Mouse (Mus musculus) heart, adult 2 months (tissue): Measurements from ENCODE around the gene Plch2. TPM values are rescaled to one million over a fixed set of nuclear protein-coding genes. Genes with fewer than 3 reads are reported as not detected.

ENCODE experiments used
- DNase-seq, 2 experiments: peaks; one replicate each; pipeline ENCODE4 v3.0.0; 2021
- H3K27ac ChIP-seq: fragments of 200-600 bp; 2 replicates; pipeline ENCODE4 v1.8.1; 2022
- H3K27me3 ChIP-seq: fragments of 200-500 bp; 2 replicates; pipeline ENCODE4 v1.6.1; 2012; ENCODE audit warnings: mild to moderate bottlenecking, low read length, inconsistent platforms, mixed read lengths; ENCODE audit not compliant: control insufficient read depth, insufficient read depth
- H3K36me3 ChIP-seq: fragments of 200-500 bp; 2 replicates; pipeline ENCODE4 v1.6.1; 2012; ENCODE audit warnings: low read length, inconsistent platforms; ENCODE audit not compliant: control insufficient read depth, insufficient read depth
- H3K4me1 ChIP-seq: fragments of 200-500 bp; 2 replicates; pipeline ENCODE4 v1.6.1; 2011; ENCODE audit warnings: low read length; ENCODE audit not compliant: control insufficient read depth, insufficient read depth
- H3K4me3 ChIP-seq: fragments of 200-600 bp; 2 replicates; pipeline ENCODE4 v1.8.1; 2022
- H3K79me2 ChIP-seq: fragments of 200-500 bp; replicated peaks from 2 replicates; pipeline ENCODE4 v1.6.1; 2012; ENCODE audit warnings: mild to moderate bottlenecking, inconsistent platforms, low read length, moderate library complexity, mixed read lengths; ENCODE audit not compliant: control insufficient read depth, insufficient read depth
- H3K9ac ChIP-seq: fragments of 200-500 bp; 2 replicates; pipeline ENCODE4 v1.6.1; 2012; ENCODE audit warnings: low read depth, mild to moderate bottlenecking, control low read depth, inconsistent platforms, low read length, mixed read lengths
- CTCF ChIP-seq: fragments of 200-600 bp; IDR thresholded peaks from 2 replicates; pipeline ENCODE4 v1.8.1; 2022; ENCODE audit warnings: antibody characterized with exemption, mild to moderate bottlenecking, moderate library complexity
- EP300 ChIP-seq: fragments of 200-500 bp; IDR thresholded peaks from 2 replicates; pipeline ENCODE4 v1.6.1; 2011; ENCODE audit warnings: low read depth, low read length, control low read depth; ENCODE audit not compliant: insufficient read depth
- POLR2A ChIP-seq: fragments of 200-500 bp; IDR thresholded peaks from 2 replicates; pipeline ENCODE4 v1.6.1; 2011; ENCODE audit warnings: mild to moderate bottlenecking, low read depth, low read length, control low read depth; ENCODE audit not compliant: insufficient read depth
- WGBS: fragments of 180-500 bp; shearing (Covaris S2); methylation state at CpG from one replicate; pipeline ENCODE4 v1.1.7; 2018; 5-methylcytosine and 5-hydroxymethylcytosine counted together
- intact Hi-C: fragments of 180-260 bp; cut with DNase I; formaldehyde crosslinking; loops from one replicate; pipeline ENCODE4 v1.15.1; 2025
- long read RNA-seq: library from polyadenylated mRNA; stranded (forward); transcript quantifications from one replicate; pipeline ENCODE4 v2.0.0, GENCODE M21; 2021
- polyA plus RNA-seq: library from polyadenylated mRNA; depleted of rRNA; stranded (reverse); fragments of >200 nt; gene quantifications from 2 replicates; pipeline ENCODE4 v1.2.3, GENCODE M21; 2012; rRNA removed
- total RNA-seq, 2 experiments: library from RNA; stranded (reverse); gene quantifications; 2 replicates each; pipeline ENCODE4 v1.2.3; 2021

The Plch2 gene
- total RNA-seq (not detected), polyA plus RNA-seq (0.06 and 1.1 TPM in 2 replicates)
- long read RNA-seq: 0 reads

GRCm38 (mm10) chr4:155056724-155057123 lies at the start of gene Plch2:
Plch2 (minus strand) TSS chr4:155056784.
- Histone ChIP-seq H3K9ac (no peak within 1 kb of the TSS), H3K79me2 (no peaks in the 10 kb centered on the region), H3K4me1 (no peaks in the 10 kb centered on the region), H3K36me3 (no peaks in the 10 kb centered on the region), H3K27ac (no peak within 1 kb of the TSS), H3K27me3 (no peaks in the 10 kb centered on the region), H3K4me3 (no peak within 1 kb of the TSS)
- intact Hi-C loops: no loop called here
- DNase-seq: no peak
- 64% methylated on average over 10 of the region's 10 CpGs for WGBS
- TF ChIP-seq POLR2A (no peak), EP300 (no peak), CTCF (no peak)

- Histone ChIP-seq H3K27ac (no peak overlapping the region), H3K79me2 (no peaks in the 10 kb centered on the region), H3K4me1 (no peaks in the 10 kb centered on the region; the same call in 1 of the 2 replicates), H3K27me3 (no peaks in the 10 kb centered on the region), H3K36me3 (no peaks in the 10 kb centered on the region), H3K4me3 (no peak overlapping the region), H3K9ac (no peak overlapping the region)
- TF ChIP-seq EP300 (no peak), CTCF (no peak), POLR2A (no peak)
- 65% methylated on average over 4 of the region's 4 CpGs for WGBS
- DNase-seq: no peak
- intact Hi-C loops: no loop called here
These were observed 42.0 kb upstream of the Plch2 start for GRCm38 (mm10) chr4:155098572-155098971.

- no peak overlapping the region for H3K27ac ChIP-seq
- H3K27me3 ChIP-seq: no peaks in the 10 kb centered on the region
- TF ChIP-seq POLR2A: no peak
- TF ChIP-seq CTCF: no peak
- no peak for TF ChIP-seq EP300
- no peaks in the 10 kb centered on the region for H3K36me3 ChIP-seq
- no peaks in the 10 kb centered on the region; the same call in 1 of the 2 replicates for H3K4me1 ChIP-seq
- H3K79me2 ChIP-seq: no peaks in the 10 kb centered on the region
- no peak overlapping the region for H3K9ac ChIP-seq
- intact Hi-C loops: no loop called here
- DNase-seq: no peak
- 85% methylated on average over 6 of the region's 6 CpGs for WGBS
- no peak overlapping the region for H3K4me3 ChIP-seq
These were observed 40.9 kb upstream of the Plch2 start for GRCm38 (mm10) chr4:155097452-155097851.

GRCm38 (mm10) chr4:155095967-155096366 lies 39.4 kb upstream of the Plch2 start:
- WGBS: 90% methylated on average over 8 of the region's 8 CpGs
- Histone ChIP-seq H3K4me1 (no peaks in the 10 kb centered on the region; the same call in 1 of the 2 replicates), H3K27me3 (no peaks in the 10 kb centered on the region), H3K27ac (no peak overlapping the region), H3K36me3 (no peaks in the 10 kb centered on the region), H3K79me2 (no peaks in the 10 kb centered on the region), H3K9ac (no peak overlapping the region), H3K4me3 (no peak overlapping the region)
- intact Hi-C loops: loop anchor here (1.0 to 2.0 kb wide), 3 partner anchors 33 to 212 kb away; partner anchors contain the start of gene Faap20
- TF ChIP-seq CTCF: no peak
- TF ChIP-seq EP300: no peak
- no peak for TF ChIP-seq POLR2A
- no peak for DNase-seq

GRCm38 (mm10) chr4:155095238-155095900 lies 38.8 kb upstream of the Plch2 start:
- DNase-seq: peak; percentile 79 to 86
- no peak overlapping the region for H3K27ac ChIP-seq
- H3K27me3 ChIP-seq: no peaks in the 10 kb centered on the region
- no peak overlapping the region for H3K4me3 ChIP-seq
- H3K4me1 ChIP-seq: no peaks in the 10 kb centered on the region; the same call in 1 of the 2 replicates
- 30% methylated on average over 8 of the region's 8 CpGs for WGBS
- intact Hi-C loops: loop anchor here (1.0 to 2.0 kb wide), 3 partner anchors 33 to 213 kb away; partner anchors contain the start of gene Faap20
- no peaks in the 10 kb centered on the region for H3K36me3 ChIP-seq
- 0 out of 2 replicates have a peak, but pooled peaks have one; percentile 31 for TF ChIP-seq POLR2A
- no peak; the same call in 1 of the 2 replicates for TF ChIP-seq CTCF
- TF ChIP-seq EP300: peak; percentile 99
- no peak overlapping the region for H3K9ac ChIP-seq
- H3K79me2 ChIP-seq: no peaks in the 10 kb centered on the region

GRCm38 (mm10) chr4:155094565-155094964 lies 38.0 kb upstream of the Plch2 start:
- Histone ChIP-seq H3K27ac (no peak overlapping the region), H3K79me2 (no peaks in the 10 kb centered on the region), H3K36me3 (no peaks in the 10 kb centered on the region), H3K4me1 (no peaks in the 10 kb centered on the region; the same call in 1 of the 2 replicates), H3K27me3 (no peaks in the 10 kb centered on the region), H3K9ac (no peak overlapping the region), H3K4me3 (no peak overlapping the region)
- intact Hi-C loops: loop anchor here (2.0 kb wide), 1 partner anchor 34 kb away; no protein-coding TSS in a partner anchor
- TF ChIP-seq EP300: 0 out of 2 replicates have a peak, but pooled peaks have one; percentile 14
- TF ChIP-seq CTCF: peak; percentile 79
- TF ChIP-seq POLR2A: no peak
- 62% methylated on average over 3 of the region's 3 CpGs for WGBS
- DNase-seq: peak; percentile 42 to 66
